Mouse (Mus musculus) MEL (cell line): ENCODE data around the gene Senp6.

Source experiments
- CTCF ChIP-seq, 3 experiments: IDR thresholded peaks in 2 of 3; conservative IDR thresholded peaks in 1 of 3; 2 replicates each; pipeline ENCODE4 v1.5.1; 2011 to 2012; ENCODE audit warnings: low read length in 3 of 3, low read depth in 2 of 3, mild to moderate bottlenecking in 2 of 3, improper control_type of control experiment in 1 of 3, inconsistent platforms in 1 of 3, mixed read lengths in 1 of 3, moderate library complexity in 1 of 3; ENCODE audit not compliant: control insufficient read depth in 1 of 3, insufficient read depth in 1 of 3, poor library complexity in 1 of 3, severe bottlenecking in 1 of 3
- GATA1 ChIP-seq: IDR thresholded peaks from 2 replicates; pipeline ENCODE4 v1.6.1; 2011; ENCODE audit warnings: low read depth, low read length, improper control_type of control experiment
- MAFK ChIP-seq: IDR thresholded peaks from 2 replicates; pipeline ENCODE4 v1.6.1; 2011; ENCODE audit warnings: low read depth, mild to moderate bottlenecking, low read length, improper control_type of control experiment, borderline replicate concordance
- MYC ChIP-seq: IDR thresholded peaks from 2 replicates; pipeline ENCODE4 v1.6.1; 2011; ENCODE audit warnings: low read depth, mild to moderate bottlenecking, low read length, improper control_type of control experiment, moderate library complexity
- NELFE ChIP-seq: IDR thresholded peaks from 2 replicates; pipeline ENCODE4 v1.6.1; 2011; ENCODE audit warnings: low read depth, low read length, improper control_type of control experiment
- POLR2A ChIP-seq, 2 experiments: IDR thresholded peaks; 2 replicates each; pipeline ENCODE4 v1.6.1; 2011 to 2012; ENCODE audit warnings: low read length in 2 of 2, mild to moderate bottlenecking in 2 of 2, control low read depth in 1 of 2, improper control_type of control experiment in 1 of 2, low read depth in 1 of 2, moderate library complexity in 1 of 2; ENCODE audit not compliant: control insufficient read depth in 1 of 2, insufficient read depth in 1 of 2, poor library complexity in 1 of 2
- POLR2AphosphoS2 ChIP-seq: IDR thresholded peaks from 2 replicates; pipeline ENCODE4 v1.6.1; 2011; ENCODE audit warnings: low read length, improper control_type of control experiment
- TAL1 ChIP-seq: IDR thresholded peaks from 2 replicates; pipeline ENCODE4 v1.6.1; 2012; ENCODE audit warnings: mild to moderate bottlenecking, inconsistent platforms, low read length, moderate library complexity, mixed read lengths
- ZMIZ1 ChIP-seq: IDR thresholded peaks from 2 replicates; pipeline ENCODE4 v1.6.1; 2012; ENCODE audit warnings: low read depth, mild to moderate bottlenecking, inconsistent platforms, low read length, improper control_type of control experiment, moderate library complexity

- TF ChIP-seq ZMIZ1, result no peak
- TF ChIP-seq MYC, result no peak
- no peak for TF ChIP-seq POLR2A (IDR thresholded peaks at IDR 0.05; ENCODE audit: control insufficient read depth in 1 of 2, insufficient read depth in 1 of 2, low read depth in 1 of 2, low read length in 2 of 2, poor library complexity in 1 of 2)
- TF ChIP-seq GATA1, result no peak
- TF ChIP-seq CTCF (IDR thresholded peaks at IDR 0.05 in 2 of 3, conservative IDR thresholded peaks at IDR 0.05 in 1 of 3; ENCODE audit: control insufficient read depth in 1 of 3, insufficient read depth in 1 of 3, low read depth in 2 of 3, low read length in 3 of 3, poor library complexity in 1 of 3, severe bottlenecking in 1 of 3), result no peak
- no peak for TF ChIP-seq MAFK
- TF ChIP-seq TAL1, result no peak
- no peak for TF ChIP-seq NELFE
- TF ChIP-seq POLR2AphosphoS2, result no peak
Observed at GRCm38 (mm10) chr9:80020429-80020828, 46.3 kb upstream of the Senp6 start.
